Mouse (Mus musculus) heart, postnatal 0 days (tissue): ENCODE results near the gene Lama2. TPM values are rescaled to one million over a fixed set of nuclear protein-coding genes. Genes with fewer than 3 reads are reported as not detected.

ENCODE experiments used
- ATAC-seq: fragments of 200-750 bp; cut with Nextera tagmentation; 2 replicates; pipeline ENCODE4 v1.8.0; 2017; ENCODE audit warnings: low read depth, moderate number of reproducible peaks, moderate library complexity; ENCODE audit not compliant: insufficient read depth
- DNase-seq: peaks from one replicate; pipeline ENCODE4 v3.0.0-alpha.2; 2016; ENCODE audit warnings: low spot score
- H3K27ac ChIP-seq: fragments of 300-500 bp; sonication (generic); 2 replicates; pipeline ENCODE4 v1.5.1; 2014; ENCODE audit warnings: low read depth, mild to moderate bottlenecking
- H3K27me3 ChIP-seq: fragments of 300-500 bp; sonication (generic); 2 replicates; pipeline ENCODE4 v1.6.1; 2014; ENCODE audit warnings: low read length, mixed read lengths; ENCODE audit not compliant: control insufficient read depth, insufficient read depth
- H3K36me3 ChIP-seq: fragments of 300-500 bp; sonication (generic); replicated peaks from 2 replicates; pipeline ENCODE4 v1.6.1; 2014; ENCODE audit warnings: low read length, mixed read lengths; ENCODE audit not compliant: control insufficient read depth, insufficient read depth
- H3K4me1 ChIP-seq: fragments of 300-500 bp; sonication (generic); 2 replicates; pipeline ENCODE4 v1.6.1; 2014; ENCODE audit warnings: antibody characterized with exemption; ENCODE audit not compliant: control insufficient read depth, insufficient read depth
- H3K4me2 ChIP-seq: fragments of 300-500 bp; sonication (generic); 2 replicates; pipeline ENCODE4 v1.6.1; 2014; ENCODE audit warnings: low read depth, mild to moderate bottlenecking, low read length, moderate library complexity
- H3K4me3 ChIP-seq: fragments of 300-500 bp; sonication (generic); 2 replicates; pipeline ENCODE4 v1.5.1; 2014; ENCODE audit warnings: low read depth, low read length
- H3K9ac ChIP-seq: fragments of 300-500 bp; sonication (generic); replicated peaks from 2 replicates; pipeline ENCODE4 v1.6.1; 2014; ENCODE audit warnings: low read depth, low read length, mixed read lengths
- H3K9me3 ChIP-seq: fragments of 300-500 bp; sonication (generic); replicated peaks from 2 replicates; pipeline ENCODE4 v1.6.1; 2016; ENCODE audit warnings: low read length; ENCODE audit not compliant: control insufficient read depth
- CTCF ChIP-seq: IDR thresholded peaks from 2 replicates; pipeline ENCODE4 v1.5.1; 2016; ENCODE audit warnings: antibody characterized with exemption, control low read depth, low read depth
- EP300 ChIP-seq: IDR thresholded peaks from 2 replicates; pipeline ENCODE4 v1.6.1; 2016; ENCODE audit warnings: antibody characterized with exemption, low read depth
- WGBS: fragments of 180-500 bp; shearing (Covaris S2); extraction: QIAGEN DNeasy Blood & Tissue Kit; methylation state at CpG from one replicate; pipeline ENCODE4 v1.1.7; 2014; 5-methylcytosine and 5-hydroxymethylcytosine counted together
- polyA plus RNA-seq: library from polyadenylated mRNA; unstranded; fragments of >200 nt; fragmentation: Nextera tagmentation; extraction: Ambion mirVana; gene quantifications from 2 replicates; pipeline ENCODE4 v1.2.1, GENCODE M21; 2015
- total RNA-seq: library from RNA; depleted of rRNA; stranded (reverse); fragments of >200 nt; gene quantifications from 2 replicates; pipeline ENCODE4 v1.2.3, GENCODE M21; 2014; ENCODE audit warnings: low replicate concordance

Gene Lama2
- total and polyA plus RNA-seq, 2 experiments from 2014 or later: 32.4 to 85.5 TPM

DNA sequence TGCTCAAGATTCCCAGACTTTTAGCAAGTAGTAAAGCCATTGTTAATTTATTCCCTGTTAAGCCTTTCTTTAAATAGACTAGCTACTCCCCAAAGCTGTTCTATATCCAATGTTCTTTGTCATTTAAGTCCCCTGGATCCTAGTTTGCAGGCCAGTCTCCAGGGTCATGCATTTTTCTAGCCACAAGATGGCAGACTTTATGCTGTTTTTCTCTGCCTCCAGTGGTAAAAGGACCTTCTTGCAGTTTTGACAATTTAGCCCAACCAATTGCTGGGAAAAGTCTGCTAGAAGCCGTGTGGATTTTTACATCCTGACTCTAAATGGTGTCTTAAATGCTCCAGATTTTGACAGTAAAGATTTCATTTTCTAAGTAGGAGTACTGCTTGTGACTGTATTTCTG, 486.4 kb downstream of the Lama2 start:
- ATAC-seq: peak; percentile 47; the same call in 1 of the 2 replicates
- WGBS: 13% methylated on average over 1 of the region's 1 CpGs
- TF ChIP-seq CTCF (peak; percentile 83), EP300 (no peak)

DNA sequence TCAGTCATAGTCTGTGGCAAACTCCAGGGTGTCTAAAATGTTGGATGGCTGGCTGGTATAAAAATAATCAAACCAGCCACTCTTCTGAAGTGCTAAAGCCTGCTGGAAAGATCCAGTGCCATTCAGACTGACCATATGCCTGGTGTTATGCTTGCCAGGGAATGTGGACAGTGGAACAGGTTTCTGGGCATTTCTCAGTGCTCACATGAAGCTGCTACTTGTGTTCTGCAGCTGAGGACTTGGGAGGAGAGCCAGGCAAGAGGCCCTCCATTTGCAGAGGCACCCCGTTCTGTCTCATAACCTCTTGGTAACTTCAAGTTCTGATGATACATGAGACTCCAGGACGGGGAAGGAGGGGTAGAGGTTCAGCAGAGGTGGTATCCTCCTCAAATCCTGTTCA, 492.1 kb downstream of the Lama2 start:
- Histone ChIP-seq H3K27ac (peak overlapping the region; percentile 62), H3K9ac (no peak overlapping the region), H3K4me3 (no peak overlapping the region), H3K4me2 (no peak overlapping the region), H3K9me3 (no peaks in the 10 kb centered on the region), H3K27me3 (no peaks in the 10 kb centered on the region), H3K4me1 (no peaks in the 10 kb centered on the region; the same call in none of the 2 replicates), H3K36me3 (no peaks in the 10 kb centered on the region)
- peak; percentile 78 for ATAC-seq
- TF ChIP-seq CTCF (no peak), EP300 (no peak)
- WGBS: 35% methylated on average over 2 of the region's 2 CpGs
- peak; percentile 43 for DNase-seq

More for the DNA sequence above, 486.4 kb downstream of the Lama2 start:
- DNase-seq: peak; percentile 73
- Histone ChIP-seq H3K4me3 (no peak overlapping the region), H3K4me2 (no peak overlapping the region), H3K27me3 (no peaks in the 10 kb centered on the region), H3K36me3 (no peaks in the 10 kb centered on the region), H3K9ac (no peak overlapping the region), H3K27ac (no peak overlapping the region), H3K4me1 (no peaks in the 10 kb centered on the region), H3K9me3 (no peaks in the 10 kb centered on the region)

DNA sequence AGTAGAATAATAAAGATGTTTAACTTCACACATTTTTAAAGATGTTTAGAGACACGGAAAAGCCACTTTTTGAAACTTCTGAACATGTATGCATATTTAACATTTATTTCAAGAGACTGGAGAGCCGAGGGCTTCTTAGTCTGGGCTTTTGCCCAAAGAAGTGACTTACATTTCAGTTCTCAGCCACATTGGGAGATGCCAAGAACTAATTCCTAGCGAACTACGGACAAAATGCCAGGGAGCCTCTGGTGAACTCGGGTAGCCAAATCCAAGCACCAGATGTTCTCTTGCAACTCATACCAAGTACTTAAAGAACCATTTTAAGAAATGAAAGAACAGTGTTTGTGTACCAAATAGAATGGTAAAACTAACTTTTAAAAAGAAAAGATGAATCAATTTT, 495.8 kb downstream of the Lama2 start:
- H3K4me3 ChIP-seq: no peak overlapping the region
- no peaks in the 10 kb centered on the region for H3K9me3 ChIP-seq
- no peaks in the 10 kb centered on the region; the same call in none of the 2 replicates for H3K4me1 ChIP-seq
- ATAC-seq (no peak), DNase-seq (no peak)
- H3K36me3 ChIP-seq: 0 out of 2 replicates have a peak, but pooled peaks cover 4% of the 10 kb centered on the region
- no peak overlapping the region for H3K4me2 ChIP-seq
- 70% methylated on average over 5 of the region's 5 CpGs for WGBS
- TF ChIP-seq CTCF: no peak
- TF ChIP-seq EP300: no peak
- H3K27me3 ChIP-seq: no peaks in the 10 kb centered on the region
- H3K9ac ChIP-seq: no peak overlapping the region
- H3K27ac ChIP-seq: no peak overlapping the region

DNA sequence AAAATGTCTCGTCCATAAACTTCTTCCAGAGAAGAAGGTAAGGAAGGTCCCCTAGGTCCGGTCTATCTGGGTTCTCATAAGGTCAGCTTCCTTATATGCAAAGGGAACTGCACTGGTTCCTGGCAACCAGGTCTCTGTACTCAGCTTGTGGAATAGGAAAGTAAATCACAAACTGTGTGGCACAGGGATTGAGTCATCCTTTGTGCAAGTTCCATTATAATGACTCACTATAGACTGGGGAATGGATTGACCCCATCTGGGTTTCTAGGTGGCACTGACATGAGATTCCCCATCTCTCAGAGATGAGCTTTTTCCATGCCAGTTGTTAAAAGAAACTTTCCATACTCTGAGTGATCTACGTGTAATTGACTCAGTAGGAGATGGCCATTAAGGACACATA, 501.7 kb downstream of the Lama2 start:
- 80% methylated on average over 3 of the region's 3 CpGs for WGBS
- no peak for TF ChIP-seq EP300
- no peak for TF ChIP-seq CTCF
- H3K4me1 ChIP-seq: no peaks in the 10 kb centered on the region
- H3K4me3 ChIP-seq: no peak overlapping the region
- ATAC-seq (no peak), DNase-seq (no peak)
- H3K27me3 ChIP-seq: no peaks in the 10 kb centered on the region
- no peaks in the 10 kb centered on the region for H3K9me3 ChIP-seq
- H3K36me3 ChIP-seq: 0 out of 2 replicates have a peak, but pooled peaks cover 4% of the 10 kb centered on the region
- no peak overlapping the region for H3K4me2 ChIP-seq
- no peak overlapping the region for H3K27ac ChIP-seq
- H3K9ac ChIP-seq: no peak overlapping the region

DNA sequence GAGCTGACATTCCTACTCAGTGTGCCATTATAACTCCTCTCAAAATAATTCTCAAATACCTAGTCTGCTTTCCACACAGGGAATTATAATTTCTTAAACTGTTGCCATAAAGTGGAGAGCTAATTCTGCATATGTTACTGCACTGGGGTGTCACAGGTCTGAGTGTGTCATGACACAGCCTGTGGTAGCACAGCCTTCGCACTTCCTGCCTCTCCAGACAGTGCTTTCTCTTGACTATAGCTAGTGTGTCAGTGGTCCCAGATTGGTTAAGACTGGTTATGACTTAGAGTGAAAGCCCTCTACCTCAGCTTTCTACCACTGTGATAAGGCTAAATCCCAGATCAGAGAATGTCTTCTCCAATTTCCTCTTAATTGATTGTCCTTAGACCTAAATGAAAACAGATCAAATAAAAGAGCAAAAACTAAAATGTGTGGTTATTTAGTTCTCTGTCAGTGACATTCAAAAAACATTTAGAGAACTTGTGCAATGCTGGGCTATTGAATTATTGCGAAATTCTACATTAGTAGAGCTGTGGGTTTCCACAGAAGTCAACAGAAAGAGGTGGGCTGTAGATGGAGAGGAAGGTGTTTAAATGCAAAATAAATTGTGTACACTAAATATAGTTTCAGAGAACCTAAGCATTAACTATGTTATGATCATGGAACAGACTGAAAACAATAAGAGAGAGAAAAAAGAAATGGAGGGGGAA, 502.5 kb downstream of the Lama2 start:
- no peaks in the 10 kb centered on the region for H3K9me3 ChIP-seq
- TF ChIP-seq EP300: no peak
- no peak for TF ChIP-seq CTCF
- H3K4me3 ChIP-seq: no peak overlapping the region
- DNase-seq (no peak), ATAC-seq (no peak)
- no peaks in the 10 kb centered on the region for H3K27me3 ChIP-seq
- H3K27ac ChIP-seq: no peak overlapping the region
- H3K36me3 ChIP-seq: 0 out of 2 replicates have a peak, but pooled peaks cover 4% of the 10 kb centered on the region
- 77% methylated on average over 2 of the region's 2 CpGs for WGBS
- H3K4me1 ChIP-seq: no peaks in the 10 kb centered on the region
- no peak overlapping the region for H3K4me2 ChIP-seq
- H3K9ac ChIP-seq: no peak overlapping the region

DNA sequence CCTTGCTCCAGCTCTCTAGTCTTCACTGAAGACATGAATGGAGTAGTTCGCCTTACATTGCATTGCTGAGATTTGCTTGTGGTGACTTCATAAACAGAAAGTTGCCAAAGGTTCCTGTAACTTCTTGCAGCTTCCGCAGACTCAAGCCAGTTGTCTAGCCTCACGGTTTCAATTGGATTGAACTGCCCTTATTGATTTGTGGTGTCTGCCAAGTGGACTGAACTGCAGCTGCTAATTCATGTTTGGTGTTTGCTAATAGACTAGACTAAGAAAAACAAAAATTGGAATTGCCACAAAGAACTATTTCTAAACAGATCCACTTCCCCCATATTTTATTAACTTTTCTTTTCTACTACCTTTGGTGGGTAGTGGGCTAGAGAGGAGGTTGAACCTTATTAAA, 505.4 kb downstream of the Lama2 start:
- Histone ChIP-seq H3K36me3 (no peaks in the 10 kb centered on the region), H3K27me3 (no peaks in the 10 kb centered on the region), H3K9ac (no peak overlapping the region), H3K4me3 (no peak overlapping the region), H3K4me2 (no peak overlapping the region), H3K4me1 (no peaks in the 10 kb centered on the region), H3K27ac (no peak overlapping the region), H3K9me3 (no peaks in the 10 kb centered on the region)
- no peak for TF ChIP-seq EP300
- no peak for TF ChIP-seq CTCF
- no peak for DNase-seq
- no peak for ATAC-seq
- WGBS: 90% methylated on average over 3 of the region's 3 CpGs
